ENCODE assay signal across 8 mouse cellular contexts in genomic region chr2:174075072-174075570, GRCm38 (mm10). TPM values are rescaled to one million over a fixed set of nuclear protein-coding genes. Genes with fewer than 3 reads are reported as not detected.
DNase-seq lines count a peak whose midpoint lies in the region; ATAC-seq and TF ChIP-seq lines count a peak whose summit lies in the region.

No protein-coding gene starts in this region.

- H3K4me1 ChIP-seq in lung, adult 2 months (ENCODE audit: control insufficient read depth, insufficient read depth, low read length) = peaks cover 11% of the 10 kb centered on the region
- H3K4me1 ChIP-seq in midbrain, embryonic 16.5 days (ENCODE audit: control insufficient read depth, insufficient read depth, low read length) = peaks cover 30% of the 10 kb centered on the region

- H3K4me3 ChIP-seq in lung, adult 2 months (replicated peaks; ENCODE audit: extremely low read depth, low read depth, low read length) = peak overlapping the region; percentile 6
- H3K4me3 ChIP-seq in midbrain, embryonic 16.5 days (ENCODE audit: low read depth, low read length) = peak overlapping the region; percentile 92

- 10% methylated on average over 22 of the region's 22 CpGs for WGBS in lung, adult 2 months
- WGBS in midbrain, embryonic 16.5 days = under 1% methylated on average over 22 of the region's 22 CpGs

- H3K4me2 ChIP-seq in midbrain, embryonic 16.5 days (ENCODE audit: low read length) = peak overlapping the region; percentile 92

- intact Hi-C loops in heart, postnatal 10 days (cut with DNase I) = loop anchor here (5.0 to 10.0 kb wide), 4 partner anchors 222 to 488 kb away; partner anchors contain the start of gene Atp5e

- 0 out of 2 replicates have a peak, but pooled peaks have one; percentile 1 for ATAC-seq in midbrain, embryonic 16.5 days
- ATAC-seq in megakaryocyte-erythroid progenitor cell, adult 5-6 weeks (replicated peaks; ENCODE audit: low FRiP score, low TSS enrichment, poor library complexity, severe bottlenecking) = no peak

- peak overlapping the region; percentile 90 for H3K27ac ChIP-seq in midbrain, embryonic 16.5 days (ENCODE audit: low read length)

- H3K9me3 ChIP-seq in midbrain, embryonic 16.5 days (replicated peaks; ENCODE audit: control insufficient read depth, low read length, poor library complexity, severe bottlenecking) = no peaks in the 10 kb centered on the region

- TF ChIP-seq CTCF in lung, adult 2 months (IDR thresholded peaks at IDR 0.05; ENCODE audit: insufficient read depth, low read length) = no peak

- no peaks in the 10 kb centered on the region for H3K36me3 ChIP-seq in midbrain, embryonic 16.5 days (ENCODE audit: control insufficient read depth, insufficient read depth, low read length)

- peak overlapping the region; percentile 65 for H3K9ac ChIP-seq in midbrain, embryonic 16.5 days (ENCODE audit: low read depth, low read length)

- peak; percentile 24 for DNase-seq in lung, adult 2 months
- no peak for DNase-seq in lung, postnatal 25 days (ENCODE audit: low spot score)
- peak; percentile 38 to 43 for DNase-seq in cerebellum, postnatal 14 days
- peak; percentile 14 to 32 for DNase-seq in heart, postnatal 10 days
- peak; percentile 11 to 38 for DNase-seq in layer of hippocampus, postnatal 10 days (ENCODE audit: low spot score in 2 of 2)
- no peak for DNase-seq in Muller cell, postnatal 12 days (ENCODE audit: inconsistent ontology term)

- no peaks in the 10 kb centered on the region for H3K27me3 ChIP-seq in midbrain, embryonic 16.5 days (ENCODE audit: control insufficient read depth, insufficient read depth, low read depth, low read length)

- no peak for TF ChIP-seq POLR2A in lung, adult 2 months (IDR thresholded peaks at IDR 0.05; ENCODE audit: borderline replicate concordance, extremely low read depth, low read depth, low read length)

RNA-seq across cellular contexts. Expression of gene Stx16, which starts 1.0 kb away (rescaled TPM):
- 35.0 and 43.1 TPM in 2 replicates for polyA plus RNA-seq in lung, adult 2 months (2012; rRNA removed)
- total RNA-seq in heart, postnatal 10 days (2021) = 10 to 100 TPM; 35.3 to 38.7 TPM
- 10 to 100 TPM; 40.2 to 42.7 TPM for total RNA-seq in layer of hippocampus, postnatal 10 days (2021)
- polyA plus RNA-seq in midbrain, embryonic 16.5 days (2015; fragmentation: Nextera tagmentation; extraction: Ambion mirVana) = 17.1 and 17.2 TPM in 2 replicates
- 29.5 and 37.2 TPM in 2 replicates for total RNA-seq in megakaryocyte-erythroid progenitor cell, adult 5-6 weeks (2014; fragmentation: Nextera tagmentation)
- 25.0 and 32.9 TPM in 2 replicates for total RNA-seq in megakaryocyte-erythroid progenitor cell, adult 5-6 weeks (2017)

RNA-seq across cellular contexts. Expression of gene Npepl1, which starts 35.0 kb away (rescaled TPM):
- polyA plus RNA-seq in lung, adult 2 months (2012; rRNA removed) = 116 and 117 TPM in 2 replicates
- 10 to 100 TPM; 60.5 to 63.0 TPM for total RNA-seq in heart, postnatal 10 days (2021)
- total RNA-seq in layer of hippocampus, postnatal 10 days (2021) = 10 to 100 TPM; 15.3 to 17.9 TPM
- polyA plus RNA-seq in midbrain, embryonic 16.5 days (2015; fragmentation: Nextera tagmentation; extraction: Ambion mirVana) = 13.8 TPM in 2 replicates
- total RNA-seq in megakaryocyte-erythroid progenitor cell, adult 5-6 weeks (2014; fragmentation: Nextera tagmentation) = 80.3 and 84.4 TPM in 2 replicates
- total RNA-seq in megakaryocyte-erythroid progenitor cell, adult 5-6 weeks (2017) = 28.4 and 30.9 TPM in 2 replicates

Comparison
In these comparisons a context has a peak if more than half of its experiments do, and no peak if none do; other contexts are left out.
1. DNase-seq: peak in lung, adult 2 months (single experiment), cerebellum, postnatal 14 days (2 of 2), heart, postnatal 10 days (2 of 2) and layer of hippocampus, postnatal 10 days (2 of 2); none in lung, postnatal 25 days (single experiment) and Muller cell, postnatal 12 days (single experiment).